In genomic region chr13:56295586-56295942, GRCm38 (mm10) we compare ENCODE assay signal across 10 mouse cellular contexts. TPM values are rescaled to one million over a fixed set of nuclear protein-coding genes. Genes with fewer than 3 reads are reported as not detected.
A peak's percentile ranks its signal among the peaks of the same experiment; 100 is the strongest.
DNase-seq lines count a peak whose midpoint lies in the region; ATAC-seq and TF ChIP-seq lines count a peak whose summit lies in the region.
"Had no signal": no experiment of that assay in that cellular context is flagged by ENCODE, and none has a peak within 500 bp of the region (broad histone marks: within the 10 kb centered on the region; RNA-seq: fewer than 3 reads in every experiment).

No protein-coding gene starts in this region.

- H3K9me3 ChIP-seq in embryonic facial prominence, embryonic 10.5 days = 0 out of 2 replicates have a peak, but pooled peaks cover 6% of the 10 kb centered on the region
- no peaks in the 10 kb centered on the region for H3K9me3 ChIP-seq in hindbrain, postnatal 0 days (ENCODE audit: low read length)

- peak overlapping the region; percentile 68 for H3K4me2 ChIP-seq in hindbrain, postnatal 0 days (ENCODE audit: low read depth, low read length)

- no peaks in the 10 kb centered on the region for H3K36me3 ChIP-seq in embryonic facial prominence, embryonic 10.5 days (replicated peaks)
- H3K36me3 ChIP-seq in hindbrain, postnatal 0 days (ENCODE audit: insufficient read depth, low read length) = no peaks in the 10 kb centered on the region

- H3K27me3 ChIP-seq in embryonic facial prominence, embryonic 10.5 days (replicated peaks; ENCODE audit: low read depth, poor library complexity, severe bottlenecking) = peaks cover 96% of the 10 kb centered on the region
- peaks cover 25% of the 10 kb centered on the region for H3K27me3 ChIP-seq in hindbrain, postnatal 0 days (ENCODE audit: insufficient read depth, low read length)

- WGBS in embryonic facial prominence, embryonic 10.5 days = 2% methylated on average over 13 of the region's 13 CpGs
- 7% methylated on average over 13 of the region's 13 CpGs for WGBS in hindbrain, postnatal 0 days

- DNase-seq in kidney, adult 18-20 months = peak; percentile 5
- no peak for DNase-seq in kidney, postnatal 14 days
- DNase-seq in embryonic facial prominence, embryonic 10.5 days (ENCODE audit: low spot score) = no peak
- DNase-seq in hindbrain, postnatal 0 days (ENCODE audit: low spot score) = no peak
- peak; percentile 61 for DNase-seq in neural tube, embryonic 10.5 days (ENCODE audit: extremely low spot score, low spot score)
- DNase-seq in urinary bladder, postnatal 25 days (ENCODE audit: low spot score) = no peak
- no peak for DNase-seq in right cerebral cortex, postnatal 4 days
- DNase-seq in spleen, adult 18-20 months = no peak

- peak overlapping the region; percentile 47; the same call in 1 of the 2 replicates for H3K9ac ChIP-seq in hindbrain, postnatal 0 days (replicated peaks; ENCODE audit: low read length)

- no peak for ATAC-seq in hindbrain, postnatal 0 days

- H3K4me3 ChIP-seq in embryonic facial prominence, embryonic 10.5 days = peak overlapping the region; percentile 71
- peak overlapping the region; percentile 44 for H3K4me3 ChIP-seq in hindbrain, postnatal 0 days (ENCODE audit: low read length)
- H3K4me3 ChIP-seq: erythroblast, embryonic 14.5 days had no signal

- TF ChIP-seq CTCF in hindbrain, postnatal 0 days (IDR thresholded peaks at IDR 0.05; ENCODE audit: low read depth) = no peak

- H3K4me1 ChIP-seq in embryonic facial prominence, embryonic 10.5 days = peaks cover 30% of the 10 kb centered on the region
- H3K4me1 ChIP-seq in hindbrain, postnatal 0 days (ENCODE audit: insufficient read depth, low read length) = peaks cover 11% of the 10 kb centered on the region; the same call in 1 of the 2 replicates

- H3K27ac ChIP-seq in embryonic facial prominence, embryonic 10.5 days (replicated peaks) = peak overlapping the region; percentile 82
- 0 out of 2 replicates have a peak overlapping the region, but pooled peaks have one; percentile 41 for H3K27ac ChIP-seq in hindbrain, postnatal 0 days

RNA-seq across cellular contexts. Expression of gene Cxcl14, which starts 0.8 kb away (rescaled TPM):
- polyA plus RNA-seq in embryonic facial prominence, embryonic 10.5 days (2016; fragmentation: Nextera tagmentation; extraction: Ambion mirVana) = 23.8 and 40.2 TPM in 2 replicates
- 17.5 and 20.2 TPM in 2 replicates for total RNA-seq in hindbrain, postnatal 0 days (2014; rRNA removed)
- 19.2 and 19.9 TPM in 2 replicates for polyA plus RNA-seq in hindbrain, postnatal 0 days (2015; fragmentation: Nextera tagmentation; extraction: Ambion mirVana)
- total RNA-seq: MEL had no signal
- polyA plus RNA-seq: erythroblast, embryonic 14.5 days had no signal

RNA-seq across cellular contexts. Expression of gene Neurog1, which starts 43.6 kb away (rescaled TPM):
- polyA plus RNA-seq in embryonic facial prominence, embryonic 10.5 days (2016; fragmentation: Nextera tagmentation; extraction: Ambion mirVana) = 11.2 and 15.5 TPM in 2 replicates
- 0.14 and 0.42 TPM in 2 replicates for total RNA-seq in hindbrain, postnatal 0 days (2014; rRNA removed)
- 0.10 and 0.30 TPM in 2 replicates for polyA plus RNA-seq in hindbrain, postnatal 0 days (2015; fragmentation: Nextera tagmentation; extraction: Ambion mirVana)
- total RNA-seq: MEL had no signal
- polyA plus RNA-seq: erythroblast, embryonic 14.5 days had no signal

Comparison
In these comparisons a context has a peak if more than half of its experiments do, and no peak if none do; other contexts are left out.
1. DNase-seq: peak in kidney, adult 18-20 months (single experiment) and neural tube, embryonic 10.5 days (single experiment); none in kidney, postnatal 14 days (single experiment), embryonic facial prominence, embryonic 10.5 days (single experiment), hindbrain, postnatal 0 days (single experiment), urinary bladder, postnatal 25 days (single experiment), right cerebral cortex, postnatal 4 days (single experiment) and spleen, adult 18-20 months (0 of 2).